Mouse (Mus musculus) hindbrain, embryonic 10.5 days (tissue): ENCODE results near the gene Apopt1. TPM values are rescaled to one million over a fixed set of nuclear protein-coding genes. Genes with fewer than 3 reads are reported as not detected.
"Not testable (repeated sequence)": the region's sequence is repeated elsewhere in the genome, so short reads cannot be mapped to it uniquely, and the experiment has no call there.

Experiments
- DNase-seq: peaks from one replicate; pipeline ENCODE4 v3.0.0-alpha.2; 2017; ENCODE audit warnings: low spot score
- H3K27ac ChIP-seq: fragments of 300-500 bp; sonication (generic); 2 replicates; pipeline ENCODE4 v1.5.1; 2016; ENCODE audit warnings: mild to moderate bottlenecking, moderate library complexity
- H3K27me3 ChIP-seq: fragments of 300-500 bp; sonication (generic); 2 replicates; pipeline ENCODE4 v1.6.1; 2016; ENCODE audit warnings: mild to moderate bottlenecking; ENCODE audit not compliant: poor library complexity, insufficient read depth, severe bottlenecking
- H3K36me3 ChIP-seq: fragments of 300-500 bp; sonication (generic); 2 replicates; pipeline ENCODE4 v1.6.1; 2016; ENCODE audit warnings: mild to moderate bottlenecking, moderate library complexity
- H3K4me1 ChIP-seq: fragments of 300-500 bp; sonication (generic); replicated peaks from 2 replicates; pipeline ENCODE4 v1.6.1; 2016; ENCODE audit warnings: mild to moderate bottlenecking
- H3K4me3 ChIP-seq: fragments of 300-500 bp; sonication (generic); 2 replicates; pipeline ENCODE4 v1.5.1; 2016; ENCODE audit warnings: mild to moderate bottlenecking, moderate library complexity
- H3K9me3 ChIP-seq: fragments of 300-500 bp; sonication (generic); 2 replicates; pipeline ENCODE4 v1.6.1; 2016; ENCODE audit warnings: mild to moderate bottlenecking, moderate library complexity
- WGBS: fragments of 180-500 bp; shearing (Covaris S2); methylation state at CpG from one replicate; pipeline ENCODE4 v1.1.7; 2016; 5-methylcytosine and 5-hydroxymethylcytosine counted together
- polyA plus RNA-seq: library from polyadenylated mRNA; unstranded; fragments of >200 nt; fragmentation: Nextera tagmentation; extraction: Ambion mirVana; gene quantifications from 2 replicates; pipeline ENCODE4 v1.2.1, GENCODE M21; 2016

Apopt1 gene
- polyA plus RNA-seq, 1 experiment from 2014 or later, result 59.2 TPM

DNA sequence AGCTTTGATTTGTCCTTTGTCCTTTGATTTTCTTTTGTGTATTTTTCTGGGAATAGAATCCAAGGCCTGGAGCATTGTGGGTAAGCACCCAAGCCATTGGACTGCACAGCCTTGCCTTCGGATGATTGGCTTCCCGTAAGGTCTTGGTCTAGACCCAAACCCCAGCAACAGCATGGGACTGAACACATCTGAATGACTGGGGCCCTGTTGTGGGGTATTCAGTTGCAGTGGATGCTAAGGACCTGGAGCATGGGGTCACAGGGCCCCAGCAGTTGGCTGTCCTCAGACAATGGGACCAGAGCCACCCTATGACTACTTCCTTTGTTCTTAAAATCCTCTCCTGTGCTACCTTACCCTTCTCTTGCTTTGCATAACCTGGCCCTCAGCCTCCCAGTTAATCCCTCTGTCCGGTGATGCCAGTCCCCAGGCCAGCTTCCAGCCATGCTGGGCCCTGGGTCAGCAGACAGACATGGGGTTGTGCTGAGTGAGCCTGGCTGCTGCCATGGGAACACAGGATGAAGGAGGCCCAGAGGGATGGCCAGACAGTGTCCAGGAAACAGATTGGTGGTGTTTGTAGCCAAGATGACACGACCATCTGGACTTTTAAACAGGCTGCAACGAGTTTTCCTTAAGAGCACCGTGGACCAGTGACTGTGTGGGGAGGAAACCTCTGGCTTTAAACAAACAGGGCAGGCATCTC lies 11.7 kb downstream of the Apopt1 start:
- peaks cover 64% of the 10 kb centered on the region for H3K36me3 ChIP-seq

DNA sequence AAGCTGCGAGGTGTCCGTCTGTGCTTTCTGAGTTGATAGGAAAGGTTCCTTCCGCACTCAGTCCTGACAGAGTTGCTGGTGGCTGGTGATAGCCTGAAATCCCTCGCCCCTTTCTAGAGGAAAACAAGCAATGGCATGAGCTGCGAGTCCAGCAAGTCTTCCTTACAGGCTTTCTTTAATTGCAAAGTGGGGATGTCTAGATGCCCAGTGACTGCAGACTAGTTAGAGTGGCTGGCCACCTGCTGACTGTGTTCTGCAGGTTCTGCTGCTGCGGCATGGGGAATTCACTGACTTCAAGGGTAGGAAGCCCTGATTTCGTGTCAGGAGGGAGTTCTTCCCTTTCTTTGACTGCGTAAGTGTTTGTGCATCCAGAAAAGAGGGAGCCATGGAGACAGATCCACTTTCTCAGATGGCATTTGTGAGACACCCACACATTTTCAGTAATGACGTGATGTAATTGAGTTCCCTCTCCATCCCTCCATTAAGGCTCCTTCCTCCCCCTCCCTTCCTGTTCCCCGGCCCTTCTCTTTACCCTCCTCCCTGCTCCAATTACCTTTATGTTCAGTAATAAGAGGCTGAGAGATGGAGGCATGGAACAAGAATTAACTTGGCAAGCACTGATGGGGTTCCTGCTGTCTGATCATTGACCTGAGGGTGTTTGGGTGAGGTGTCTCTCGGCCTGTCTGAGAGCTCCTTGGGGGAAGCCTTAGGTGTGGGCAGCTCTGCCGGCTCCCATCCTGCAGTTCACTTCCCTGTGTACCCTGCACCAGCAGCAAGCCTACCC lies 12.5 kb downstream of the Apopt1 start:
- no peaks in the 10 kb centered on the region for H3K9me3 ChIP-seq
- no peak overlapping the region for H3K4me3 ChIP-seq
- H3K4me1 ChIP-seq, result peaks cover 24% of the 10 kb centered on the region
- DNase-seq, result no peak
- peaks cover 68% of the 10 kb centered on the region for H3K36me3 ChIP-seq
- H3K27me3 ChIP-seq, result no peaks in the 10 kb centered on the region
- 64% methylated on average over 12 of the region's 12 CpGs for WGBS
- peak overlapping the region; percentile 82 for H3K27ac ChIP-seq

More for the DNA sequence above, 11.7 kb downstream of the Apopt1 start:
- H3K27ac ChIP-seq, result peak overlapping the region; percentile 82
- no peaks in the 10 kb centered on the region for H3K27me3 ChIP-seq
- WGBS, result 43% methylated on average over 6 of the region's 6 CpGs
- H3K4me3 ChIP-seq, result no peak overlapping the region
- DNase-seq, result peak; percentile 52
- no peaks in the 10 kb centered on the region for H3K9me3 ChIP-seq
- peaks cover 24% of the 10 kb centered on the region for H3K4me1 ChIP-seq

DNA sequence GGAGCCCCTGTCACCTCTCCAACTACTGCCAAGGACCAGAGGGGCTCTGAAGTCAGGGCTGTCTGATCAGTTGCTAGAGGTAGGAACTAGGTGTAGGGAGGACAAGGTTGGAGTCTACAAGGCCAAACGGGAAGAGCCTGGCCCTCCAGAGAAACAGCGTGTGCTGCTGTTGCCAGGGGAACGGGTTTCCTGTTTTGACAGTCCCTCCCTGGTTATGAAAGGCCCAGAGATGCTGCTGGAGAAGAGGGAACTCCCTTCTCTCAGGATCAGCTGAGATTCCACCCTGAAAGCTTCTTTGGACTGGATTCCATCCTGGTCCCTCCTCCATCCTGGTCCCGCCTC lies 13.0 kb downstream of the Apopt1 start:
- H3K27me3 ChIP-seq, result no peaks in the 10 kb centered on the region
- 64% methylated on average over 4 of the region's 4 CpGs for WGBS
- no peak for DNase-seq
- peaks cover 68% of the 10 kb centered on the region for H3K36me3 ChIP-seq
- H3K4me1 ChIP-seq, result peaks cover 24% of the 10 kb centered on the region
- H3K9me3 ChIP-seq, result no peaks in the 10 kb centered on the region
- peak overlapping the region; percentile 82 for H3K27ac ChIP-seq
- no peak overlapping the region for H3K4me3 ChIP-seq

DNA sequence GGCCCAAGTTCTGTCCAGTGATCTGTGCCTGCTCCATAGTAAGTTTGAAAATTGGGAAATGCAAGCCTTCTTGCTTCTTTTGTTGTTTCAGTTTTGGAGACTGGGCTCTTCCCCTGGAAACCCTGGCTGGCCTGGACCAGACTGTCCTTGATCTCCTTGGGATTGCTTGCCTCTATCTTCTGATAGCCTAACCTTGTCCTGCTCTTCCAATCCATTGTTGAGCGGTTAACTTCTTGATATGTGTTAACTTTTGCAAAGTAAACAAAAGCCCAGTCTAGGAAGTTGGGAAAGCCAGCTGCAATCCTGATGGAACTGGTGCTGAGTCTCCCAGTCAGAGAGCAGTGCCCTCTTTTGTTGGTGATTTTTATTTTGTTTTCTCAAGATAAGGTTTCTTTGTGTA lies 14.9 kb downstream of the Apopt1 start:
- 98% methylated on average over 1 of the region's 1 CpGs for WGBS

DNA sequence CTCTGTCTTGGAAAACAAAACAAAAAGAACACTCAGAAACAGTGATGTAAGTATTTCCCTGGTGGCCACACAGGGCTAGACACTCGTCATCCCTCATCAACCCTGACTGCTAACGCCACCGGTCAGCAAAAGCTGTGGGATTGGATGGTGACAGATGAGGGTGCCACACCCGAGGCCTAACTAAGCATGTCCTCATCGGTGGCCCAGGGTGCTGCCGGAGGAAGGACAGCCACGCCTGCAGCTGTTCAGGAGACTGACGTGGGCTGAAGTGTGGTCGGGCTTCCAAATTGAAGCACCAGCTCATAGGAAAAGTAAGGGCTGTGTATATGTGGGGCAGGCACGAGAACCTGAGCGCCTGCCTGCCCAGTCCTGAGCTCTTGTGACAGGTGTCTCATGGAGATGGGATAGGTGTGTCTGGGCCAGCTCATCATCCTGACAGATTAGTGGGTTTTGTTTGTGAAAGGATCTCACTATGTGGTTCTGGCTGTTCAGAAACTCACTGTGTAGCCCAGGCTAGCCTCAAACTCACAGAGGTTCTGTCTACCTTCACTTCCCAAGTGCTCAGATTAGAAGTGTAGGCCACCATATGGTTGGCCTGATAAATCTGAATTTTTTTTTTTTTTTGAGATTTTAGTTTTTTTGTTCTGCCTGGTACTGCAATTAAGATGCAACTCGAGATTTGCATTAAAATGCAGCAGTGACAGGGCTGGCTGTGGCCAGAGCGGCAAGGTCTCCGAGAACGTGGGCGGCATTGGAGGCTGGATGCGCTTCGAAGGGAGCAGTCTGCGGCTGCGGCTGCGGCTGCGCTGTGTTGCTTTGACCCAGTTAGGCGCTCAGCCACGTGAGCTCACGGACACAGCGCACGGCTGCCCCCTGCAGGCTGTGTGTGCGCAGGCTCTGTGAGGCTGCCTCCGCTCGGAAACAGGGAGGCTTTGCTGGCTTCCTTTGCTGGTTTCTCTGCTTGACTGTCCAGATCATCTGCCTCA lies 19.1 kb downstream of the Apopt1 start:
- Histone ChIP-seq H3K27me3 (peaks cover 3% of the 10 kb centered on the region; the same call in 1 of the 2 replicates), H3K27ac (peak overlapping the region; percentile 42; the same call in 1 of the 2 replicates), H3K36me3 (peaks cover 36% of the 10 kb centered on the region), H3K9me3 (no peaks in the 10 kb centered on the region), H3K4me3 (peak overlapping the region; percentile 13; the same call in 1 of the 2 replicates), H3K4me1 (peaks cover 13% of the 10 kb centered on the region)
- DNase-seq, result peak; percentile 90
- WGBS, result 31% methylated on average over 30 of the region's 30 CpGs

More for the DNA sequence above, 14.9 kb downstream of the Apopt1 start:
- Histone ChIP-seq H3K27me3 (peaks cover 3% of the 10 kb centered on the region; the same call in 1 of the 2 replicates), H3K36me3 (peaks cover 71% of the 10 kb centered on the region), H3K9me3 (no peaks in the 10 kb centered on the region), H3K27ac (no peak overlapping the region), H3K4me3 (no peak overlapping the region), H3K4me1 (peaks cover 37% of the 10 kb centered on the region)
- no peak for DNase-seq

DNA sequence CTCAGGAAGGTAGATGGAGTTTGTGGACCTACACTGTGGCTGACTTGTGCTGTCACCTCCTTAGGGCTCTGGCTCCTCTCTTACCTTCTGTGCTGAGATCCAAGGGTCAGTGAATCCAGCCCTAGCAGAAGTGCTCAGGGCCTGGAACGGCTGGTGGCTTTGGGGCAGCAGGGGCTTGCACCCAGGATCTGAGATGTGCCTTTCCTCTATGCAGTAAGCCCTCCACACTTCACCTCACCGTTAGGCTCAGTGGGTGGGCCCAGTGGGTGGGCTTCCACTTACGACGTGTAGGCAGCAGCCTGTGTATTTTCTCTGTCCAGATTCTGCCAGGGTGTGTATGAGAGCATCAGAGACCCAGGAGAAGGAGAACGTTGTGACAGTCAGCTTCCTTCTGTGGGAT lies 19.9 kb downstream of the Apopt1 start:
- DNase-seq, result no peak
- H3K27ac ChIP-seq, result peak overlapping the region; percentile 42; the same call in 1 of the 2 replicates

DNA sequence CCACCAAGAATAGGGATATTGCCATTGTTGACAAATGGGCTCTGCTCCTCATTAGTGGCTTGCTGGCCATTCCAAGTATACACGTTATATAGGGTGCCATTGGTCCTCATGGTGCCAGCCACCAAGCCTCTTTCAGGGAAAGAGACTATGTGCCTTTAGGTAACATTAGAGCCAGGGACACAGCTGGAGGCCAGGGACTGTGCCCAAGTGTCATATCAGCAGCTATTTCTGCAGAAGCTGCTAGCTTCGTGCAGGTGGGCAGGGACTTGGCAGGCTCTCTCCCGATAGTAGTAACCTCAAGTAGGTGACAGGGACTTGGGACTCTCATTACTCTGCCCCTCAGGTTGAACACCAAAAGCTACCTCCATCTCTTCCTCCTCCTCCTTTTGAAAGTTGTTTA lies 21.9 kb downstream of the Apopt1 start:
- H3K4me3 ChIP-seq, result no peak overlapping the region
- H3K9me3 ChIP-seq, result no peaks in the 10 kb centered on the region
- H3K27ac ChIP-seq, result no peak overlapping the region
- peaks cover 13% of the 10 kb centered on the region for H3K4me1 ChIP-seq
- 92% methylated on average over 3 of the region's 3 CpGs for WGBS
- peaks cover 11% of the 10 kb centered on the region for H3K36me3 ChIP-seq
- DNase-seq, result no peak
- H3K27me3 ChIP-seq, result peaks cover 3% of the 10 kb centered on the region; the same call in 1 of the 2 replicates

More for the DNA sequence above, 19.9 kb downstream of the Apopt1 start:
- 58% methylated on average over 5 of the region's 5 CpGs for WGBS
- peaks cover 3% of the 10 kb centered on the region; the same call in 1 of the 2 replicates for H3K27me3 ChIP-seq
- no peaks in the 10 kb centered on the region for H3K9me3 ChIP-seq
- H3K4me1 ChIP-seq, result peaks cover 13% of the 10 kb centered on the region
- H3K4me3 ChIP-seq, result 0 out of 2 replicates have a peak overlapping the region, but pooled peaks have one; percentile 13
- peaks cover 28% of the 10 kb centered on the region for H3K36me3 ChIP-seq

DNA sequence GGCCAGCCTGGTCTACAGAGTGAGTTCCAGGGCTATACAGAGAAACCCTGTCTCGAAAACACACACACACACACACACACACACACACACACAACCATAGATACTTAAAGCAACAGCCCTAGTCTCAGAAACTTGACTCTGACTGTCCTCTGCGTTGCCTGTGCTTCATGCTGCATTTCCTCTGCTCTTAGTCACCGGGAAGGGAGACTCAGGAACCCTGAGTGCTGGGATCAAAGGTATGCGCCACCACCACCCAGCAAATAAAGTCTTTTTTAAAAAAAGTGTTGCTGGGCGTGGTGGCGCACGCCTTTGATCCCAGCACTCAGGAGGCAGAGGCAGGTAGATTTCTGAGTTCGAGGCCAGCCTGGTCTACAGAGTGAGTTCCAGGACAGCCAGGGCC lies 23.6 kb downstream of the Apopt1 start:
- not testable (repeated sequence) for H3K27ac ChIP-seq, H3K36me3 ChIP-seq, DNase-seq, H3K27me3 ChIP-seq, H3K9me3 ChIP-seq, H3K4me3 ChIP-seq
- 91% methylated on average over 8 of the region's 8 CpGs for WGBS
- peaks cover 13% of the 10 kb centered on the region for H3K4me1 ChIP-seq

DNA sequence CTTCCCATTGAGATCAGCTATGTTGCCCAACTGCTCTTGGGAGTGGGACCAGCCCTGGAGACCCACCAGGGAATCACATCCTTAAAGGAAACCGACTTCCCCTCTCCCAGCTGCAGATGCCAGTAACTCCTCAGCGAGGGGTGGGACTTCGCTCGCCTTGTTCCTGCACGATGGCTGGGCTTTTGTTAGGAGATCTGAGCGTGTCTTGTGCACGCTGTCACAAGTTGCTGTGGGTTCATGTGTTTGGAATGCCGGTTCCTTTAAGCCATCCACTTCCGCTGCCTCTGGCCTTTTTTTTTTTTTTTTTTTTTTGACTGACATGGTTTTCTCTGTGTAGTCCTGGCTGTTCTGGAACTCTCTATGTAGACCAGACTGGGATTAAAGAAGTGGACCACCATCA lies 24.3 kb downstream of the Apopt1 start:
- H3K27ac ChIP-seq, result no peak overlapping the region
- no peaks in the 10 kb centered on the region for H3K36me3 ChIP-seq
- no peaks in the 10 kb centered on the region for H3K9me3 ChIP-seq
- 60% methylated on average over 9 of the region's 9 CpGs for WGBS
- DNase-seq, result no peak
- no peak overlapping the region for H3K4me3 ChIP-seq
- peaks cover 7% of the 10 kb centered on the region for H3K4me1 ChIP-seq
- H3K27me3 ChIP-seq, result no peaks in the 10 kb centered on the region

DNA sequence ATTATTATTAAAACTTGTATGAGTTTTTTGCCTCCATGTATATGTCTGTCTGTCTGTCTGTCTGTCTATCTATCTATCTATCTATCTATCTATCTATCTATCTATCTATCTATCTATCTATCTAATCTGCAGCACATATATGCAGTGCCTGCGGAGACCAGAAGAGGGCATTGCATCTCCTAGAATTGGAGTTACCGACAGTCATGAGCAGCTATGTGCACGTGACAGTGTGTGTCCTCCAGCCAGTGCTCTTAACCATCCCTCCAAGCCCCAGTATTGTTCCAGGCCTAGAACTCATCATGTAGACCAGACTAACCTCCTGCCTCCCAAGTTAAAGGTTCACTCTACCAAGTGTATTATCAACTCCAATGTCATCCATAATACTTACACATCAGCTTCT lies 25.7 kb downstream of the Apopt1 start:
- H3K36me3 ChIP-seq, result no peaks in the 10 kb centered on the region
- 7% methylated on average over 3 of the region's 3 CpGs for WGBS
- H3K27ac ChIP-seq, result no peak overlapping the region
- DNase-seq, result peak; percentile 67
- no peaks in the 10 kb centered on the region for H3K9me3 ChIP-seq
- H3K4me3 ChIP-seq, result no peak overlapping the region
- H3K27me3 ChIP-seq, result no peaks in the 10 kb centered on the region
- H3K4me1 ChIP-seq, result no peaks in the 10 kb centered on the region; the same call in 1 of the 2 replicates

DNA sequence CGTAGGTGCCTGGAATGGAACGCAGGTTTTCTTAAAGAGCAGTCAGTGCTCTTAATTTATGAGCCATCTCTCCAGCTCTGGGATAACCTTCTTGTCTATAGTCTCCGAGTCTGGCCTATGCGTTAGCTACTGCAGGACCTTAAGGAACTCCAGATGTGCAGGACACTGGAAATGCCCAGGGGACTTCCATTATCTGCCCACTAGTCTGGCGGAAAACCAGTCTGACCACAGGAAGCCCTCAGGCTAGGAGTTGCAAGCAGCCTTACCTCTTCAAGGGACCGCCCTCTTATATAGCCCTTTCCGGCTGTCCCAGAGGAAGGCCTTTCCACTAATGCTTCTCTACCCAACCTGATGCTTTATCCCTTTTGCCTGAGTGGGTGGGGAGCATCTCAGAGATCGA lies 28.3 kb downstream of the Apopt1 start:
- DNase-seq, result no peak
- 80% methylated on average over 8 of the region's 8 CpGs for WGBS
- Histone ChIP-seq H3K4me1 (peaks cover 8% of the 10 kb centered on the region), H3K27me3 (no peaks in the 10 kb centered on the region), H3K4me3 (no peak overlapping the region), H3K9me3 (no peaks in the 10 kb centered on the region), H3K27ac (no peak overlapping the region), H3K36me3 (no peaks in the 10 kb centered on the region)

DNA sequence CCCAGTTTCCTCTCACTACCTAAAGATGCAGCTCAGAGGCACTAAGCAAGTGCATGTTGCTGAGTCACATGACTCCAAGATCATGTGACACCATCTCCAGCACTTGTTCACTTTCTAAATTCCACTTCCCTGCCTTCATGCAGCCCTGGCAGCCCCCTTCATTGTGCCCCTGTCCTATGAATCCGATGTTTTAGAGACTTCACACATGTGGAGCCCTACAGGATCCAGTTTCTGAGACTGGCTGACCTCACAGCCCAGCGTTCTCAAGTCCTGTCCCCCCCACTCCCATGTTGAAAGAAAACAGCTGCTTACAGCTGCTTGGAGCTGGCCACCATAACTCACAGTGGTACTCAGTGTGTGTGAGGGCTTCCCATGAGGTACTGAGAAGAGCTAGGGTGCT lies 30.4 kb downstream of the Apopt1 start:
- no peaks in the 10 kb centered on the region for H3K36me3 ChIP-seq
- no peak for DNase-seq
- WGBS, result 71% methylated on average over 2 of the region's 2 CpGs
- no peak overlapping the region for H3K27ac ChIP-seq
- H3K27me3 ChIP-seq, result no peaks in the 10 kb centered on the region
- no peak overlapping the region for H3K4me3 ChIP-seq
- peaks cover 9% of the 10 kb centered on the region for H3K4me1 ChIP-seq
- no peaks in the 10 kb centered on the region for H3K9me3 ChIP-seq
